8 mouse cellular contexts compared by ENCODE assay signal in the genomic region with DNA sequence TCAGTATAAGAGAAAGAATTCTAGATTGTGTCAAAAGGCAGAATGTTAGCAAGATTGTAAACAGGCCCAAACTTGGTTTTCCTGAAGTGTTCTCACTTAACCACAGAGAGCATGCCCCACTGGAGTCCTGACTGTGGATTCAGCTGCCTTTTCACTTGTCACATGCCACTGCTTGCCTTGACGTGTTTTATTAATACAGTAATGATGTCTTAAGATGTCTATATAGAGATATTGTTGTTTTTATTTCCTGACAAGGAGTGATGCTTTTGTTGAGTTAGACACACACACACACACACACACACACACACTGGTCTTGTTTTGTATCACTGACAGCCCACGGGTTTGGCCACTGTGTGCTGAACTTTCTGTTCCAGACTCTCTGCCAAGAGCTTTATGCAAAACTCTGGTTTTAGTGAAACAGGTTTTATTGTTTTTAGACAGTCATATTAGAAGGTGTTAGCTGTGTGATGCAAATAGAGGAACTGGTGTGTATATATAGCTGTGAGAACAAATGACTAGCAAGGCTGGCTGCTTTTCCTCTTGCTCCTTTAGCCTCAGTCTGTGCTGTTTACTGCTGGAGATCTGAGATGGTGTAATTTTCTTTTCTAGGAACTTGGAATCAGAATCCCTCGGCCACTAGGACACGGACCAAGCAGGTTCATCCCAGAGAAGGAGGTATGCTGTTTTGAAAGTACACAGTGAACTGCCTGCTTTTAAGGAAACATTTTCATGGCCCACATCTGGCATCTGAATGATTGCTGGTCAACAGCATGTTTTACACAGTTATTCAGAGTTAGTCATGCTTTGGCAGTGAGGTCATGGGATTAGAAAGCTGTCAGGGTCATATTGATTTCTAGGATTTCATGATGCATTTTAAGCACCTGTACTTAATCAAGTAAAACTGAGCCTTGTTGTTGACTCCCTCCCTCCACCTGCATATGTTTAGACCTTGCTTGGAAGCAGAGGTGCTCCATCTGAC.
DNase-seq lines count a peak whose midpoint lies in the region; ATAC-seq and TF ChIP-seq lines count a peak whose summit lies in the region.

No protein-coding gene starts in this region.

- TF ChIP-seq CTCF in gastrocnemius, adult 2 months (IDR thresholded peaks at IDR 0.05) = no peak
- no peak for TF ChIP-seq CTCF in intestine, postnatal 0 days (IDR thresholded peaks at IDR 0.05; ENCODE audit: low read depth)

- ATAC-seq in intestine, postnatal 0 days = peak; percentile 21; the same call in 1 of the 2 replicates
- ATAC-seq in forebrain, embryonic 12.5 days (ENCODE audit: low FRiP score) = no peak

- WGBS in intestine, postnatal 0 days = 31% methylated on average over 4 of the region's 4 CpGs
- 67% methylated on average over 4 of the region's 4 CpGs for WGBS in forebrain, embryonic 12.5 days

- no peak overlapping the region for H3K4me2 ChIP-seq in intestine, postnatal 0 days (replicated peaks; ENCODE audit: low read depth)
- H3K4me2 ChIP-seq in forebrain, embryonic 12.5 days = no peak overlapping the region

- H3K27ac ChIP-seq in gastrocnemius, adult 2 months = peak overlapping the region; percentile 90
- H3K27ac ChIP-seq in intestine, postnatal 0 days (ENCODE audit: low read depth, low read length) = peak overlapping the region; percentile 52
- H3K27ac ChIP-seq in forebrain, embryonic 12.5 days = no peak overlapping the region

- 0 out of 2 replicates have a peak, but pooled peaks cover 4% of the 10 kb centered on the region for H3K4me1 ChIP-seq in intestine, postnatal 0 days (replicated peaks; ENCODE audit: control insufficient read depth, insufficient read depth, low read length)
- H3K4me1 ChIP-seq in forebrain, embryonic 12.5 days = peaks cover 14% of the 10 kb centered on the region

- intact Hi-C loops in gastrocnemius, adult 2 months (cut with DNase I) = no loop called here

- H3K27me3 ChIP-seq in intestine, postnatal 0 days (replicated peaks; ENCODE audit: control insufficient read depth, insufficient read depth, low read length) = no peaks in the 10 kb centered on the region
- no peaks in the 10 kb centered on the region for H3K27me3 ChIP-seq in splenic B cell, adult 2 months (ENCODE audit: control insufficient read depth, insufficient read depth, low read length, poor library complexity, severe bottlenecking)
- no peaks in the 10 kb centered on the region for H3K27me3 ChIP-seq in forebrain, embryonic 12.5 days

- H3K9ac ChIP-seq in intestine, postnatal 0 days (ENCODE audit: low read depth, low read length) = no peak overlapping the region
- no peak overlapping the region for H3K9ac ChIP-seq in forebrain, embryonic 12.5 days

- DNase-seq in layer of hippocampus, adult 11-12 months (ENCODE audit: low spot score) = peak; percentile 38
- no peak for DNase-seq in layer of hippocampus, adult 8-10 months (ENCODE audit: low spot score in 2 of 2)
- peak; percentile 46 for DNase-seq in MN1 (ENCODE audit: low spot score)
- DNase-seq in gastrocnemius, adult 2 months = peak; percentile 78
- peak; percentile 83 for DNase-seq in splenic B cell, adult 2 months (ENCODE audit: low read depth, low spot score)
- no peak for DNase-seq in embryo, embryonic 10 days (ENCODE audit: low spot score)

- peak overlapping the region; percentile 41 for H3K4me3 ChIP-seq in gastrocnemius, adult 2 months
- H3K4me3 ChIP-seq in intestine, postnatal 0 days (ENCODE audit: low read depth, low read length) = no peak overlapping the region
- H3K4me3 ChIP-seq in forebrain, embryonic 12.5 days (replicated peaks) = no peak overlapping the region

- no peaks in the 10 kb centered on the region for H3K9me3 ChIP-seq in intestine, postnatal 0 days (ENCODE audit: control insufficient read depth)
- H3K9me3 ChIP-seq in forebrain, embryonic 12.5 days = no peaks in the 10 kb centered on the region

- peaks cover 13% of the 10 kb centered on the region for H3K36me3 ChIP-seq in intestine, postnatal 0 days (ENCODE audit: control insufficient read depth, insufficient read depth)
- H3K36me3 ChIP-seq in splenic B cell, adult 2 months (ENCODE audit: control insufficient read depth, insufficient read depth, low read length, poor library complexity, severe bottlenecking) = peaks cover 12% of the 10 kb centered on the region
- H3K36me3 ChIP-seq in forebrain, embryonic 12.5 days (replicated peaks) = peaks cover 8% of the 10 kb centered on the region

Comparison
In these comparisons a context has a peak if more than half of its experiments do, and no peak if none do; other contexts are left out.
1. DNase-seq: peak in layer of hippocampus, adult 11-12 months (single experiment), MN1 (single experiment), gastrocnemius, adult 2 months (single experiment) and splenic B cell, adult 2 months (single experiment); none in layer of hippocampus, adult 8-10 months (0 of 2) and embryo, embryonic 10 days (single experiment).